Mouse (Mus musculus): ENCODE results near the gene Tmem183a.

- TF ChIP-seq CTCF (IDR thresholded peaks at IDR 0.05; ENCODE audit: control insufficient read depth, insufficient read depth, low read length) (no peak), POLR2A (IDR thresholded peaks at IDR 0.05; ENCODE audit: borderline replicate concordance, control insufficient read depth, low read depth, low read length) (no peak)
Measured at GRCm38 (mm10) chr1:134345075-134345474, 16.7 kb downstream of the Tmem183a start.

All from bone marrow, adult 2 months (tissue).